Mouse (Mus musculus): ENCODE measurements around the gene Set. TPM values are rescaled to one million over a fixed set of nuclear protein-coding genes. Genes with fewer than 3 reads are reported as not detected.

Set gene
- polyA plus RNA-seq (2015; fragmentation: Nextera tagmentation; extraction: Ambion mirVana) = 138 and 147 TPM in 2 replicates

GRCm38 (mm10) chr2:30057223-30057904, at the start of gene Set:
Gene Set (plus strand): TSS chr2:30057378.
- WGBS (ENCODE audit: insufficient replicate concordance) = 36% methylated on average over 12 of the region's 12 CpGs
- H3K27me3 ChIP-seq = peaks cover 11% of the 10 kb centered on the region
- peak; percentile 24; the same call in 1 of the 2 replicates for ATAC-seq (ENCODE audit: insufficient read depth)
- H3K4me2 ChIP-seq = no peak within 1 kb of the TSS
- H3K4me1 ChIP-seq (replicated peaks) = peaks cover 24% of the 10 kb centered on the region
- no peak within 1 kb of the TSS for H3K4me3 ChIP-seq (replicated peaks)
- no peaks in the 10 kb centered on the region for H3K36me3 ChIP-seq (replicated peaks)
- no peaks in the 10 kb centered on the region for H3K9me3 ChIP-seq (replicated peaks)
- H3K27ac ChIP-seq (replicated peaks) = no peak within 1 kb of the TSS
- H3K9ac ChIP-seq = no peak within 1 kb of the TSS

- H3K4me2 ChIP-seq = no peak overlapping the region
- no peaks in the 10 kb centered on the region for H3K4me1 ChIP-seq (replicated peaks)
- H3K27ac ChIP-seq (replicated peaks) = no peak overlapping the region
- no peak overlapping the region for H3K9ac ChIP-seq
- no peak overlapping the region for H3K4me3 ChIP-seq (replicated peaks)
- peaks cover 79% of the 10 kb centered on the region for H3K36me3 ChIP-seq (replicated peaks)
- H3K27me3 ChIP-seq = no peaks in the 10 kb centered on the region
- 48% methylated on average over 1 of the region's 1 CpGs for WGBS (ENCODE audit: insufficient replicate concordance)
- no peak for ATAC-seq (ENCODE audit: insufficient read depth)
- no peaks in the 10 kb centered on the region for H3K9me3 ChIP-seq (replicated peaks)
These were observed 48.1 kb upstream of the Set start for GRCm38 (mm10) chr2:30009101-30009500.

GRCm38 (mm10) chr2:30010840-30011281, 46.3 kb upstream of the Set start:
- Histone ChIP-seq H3K9me3 (replicated peaks) (no peaks in the 10 kb centered on the region), H3K36me3 (replicated peaks) (peaks cover 79% of the 10 kb centered on the region), H3K27me3 (no peaks in the 10 kb centered on the region), H3K4me3 (replicated peaks) (no peak overlapping the region), H3K9ac (no peak overlapping the region), H3K4me1 (replicated peaks) (no peaks in the 10 kb centered on the region), H3K27ac (replicated peaks) (no peak overlapping the region), H3K4me2 (no peak overlapping the region)
- no peak for ATAC-seq (ENCODE audit: insufficient read depth)
- 80% methylated on average over 8 of the region's 8 CpGs for WGBS (ENCODE audit: insufficient replicate concordance)

GRCm38 (mm10) chr2:30014326-30014966, 42.7 kb upstream of the Set start:
- H3K27ac ChIP-seq (replicated peaks) = no peak overlapping the region
- WGBS (ENCODE audit: insufficient replicate concordance) = 72% methylated on average over 11 of the region's 11 CpGs
- H3K4me1 ChIP-seq (replicated peaks) = no peaks in the 10 kb centered on the region
- H3K27me3 ChIP-seq = no peaks in the 10 kb centered on the region
- H3K9ac ChIP-seq = no peak overlapping the region
- H3K4me3 ChIP-seq (replicated peaks) = no peak overlapping the region
- H3K36me3 ChIP-seq (replicated peaks) = peaks cover 78% of the 10 kb centered on the region
- ATAC-seq (ENCODE audit: insufficient read depth) = no peak
- H3K4me2 ChIP-seq = no peak overlapping the region
- no peaks in the 10 kb centered on the region for H3K9me3 ChIP-seq (replicated peaks)

GRCm38 (mm10) chr2:30025454-30025853, 31.7 kb upstream of the Set start:
- no peak for ATAC-seq (ENCODE audit: insufficient read depth)
- Histone ChIP-seq H3K9ac (no peak overlapping the region), H3K36me3 (replicated peaks) (peaks cover 83% of the 10 kb centered on the region), H3K4me3 (replicated peaks) (no peak overlapping the region), H3K4me2 (no peak overlapping the region), H3K27me3 (no peaks in the 10 kb centered on the region), H3K9me3 (replicated peaks) (no peaks in the 10 kb centered on the region), H3K4me1 (replicated peaks) (no peaks in the 10 kb centered on the region), H3K27ac (replicated peaks) (no peak overlapping the region)
- WGBS (ENCODE audit: insufficient replicate concordance) = 59% methylated on average over 4 of the region's 4 CpGs

GRCm38 (mm10) chr2:30026997-30027396, 30.2 kb upstream of the Set start:
- ATAC-seq (ENCODE audit: insufficient read depth) = no peak
- H3K9me3 ChIP-seq (replicated peaks) = no peaks in the 10 kb centered on the region
- H3K4me1 ChIP-seq (replicated peaks) = no peaks in the 10 kb centered on the region
- no peak overlapping the region for H3K9ac ChIP-seq
- no peak overlapping the region for H3K4me3 ChIP-seq (replicated peaks)
- WGBS (ENCODE audit: insufficient replicate concordance) = 77% methylated on average over 5 of the region's 5 CpGs
- no peak overlapping the region for H3K4me2 ChIP-seq
- H3K36me3 ChIP-seq (replicated peaks) = peaks cover 83% of the 10 kb centered on the region
- H3K27ac ChIP-seq (replicated peaks) = no peak overlapping the region
- H3K27me3 ChIP-seq = no peaks in the 10 kb centered on the region

- Histone ChIP-seq H3K4me1 (replicated peaks) (no peaks in the 10 kb centered on the region), H3K4me2 (no peak overlapping the region), H3K4me3 (replicated peaks) (no peak overlapping the region), H3K9me3 (replicated peaks) (no peaks in the 10 kb centered on the region), H3K9ac (no peak overlapping the region), H3K36me3 (replicated peaks) (peaks cover 40% of the 10 kb centered on the region), H3K27ac (replicated peaks) (no peak overlapping the region), H3K27me3 (no peaks in the 10 kb centered on the region)
- ATAC-seq (ENCODE audit: insufficient read depth) = no peak
- 59% methylated on average over 11 of the region's 11 CpGs for WGBS (ENCODE audit: insufficient replicate concordance)
These were observed 24.8 kb upstream of the Set start for GRCm38 (mm10) chr2:30032244-30032846.

GRCm38 (mm10) chr2:30032957-30033356, 24.2 kb upstream of the Set start:
- no peak overlapping the region for H3K9ac ChIP-seq
- no peak for ATAC-seq (ENCODE audit: insufficient read depth)
- no peaks in the 10 kb centered on the region for H3K4me1 ChIP-seq (replicated peaks)
- H3K4me3 ChIP-seq (replicated peaks) = no peak overlapping the region
- no peak overlapping the region for H3K27ac ChIP-seq (replicated peaks)
- H3K9me3 ChIP-seq (replicated peaks) = no peaks in the 10 kb centered on the region
- H3K4me2 ChIP-seq = no peak overlapping the region
- peaks cover 33% of the 10 kb centered on the region for H3K36me3 ChIP-seq (replicated peaks)
- no peaks in the 10 kb centered on the region for H3K27me3 ChIP-seq
- 71% methylated on average over 6 of the region's 6 CpGs for WGBS (ENCODE audit: insufficient replicate concordance)

- H3K4me1 ChIP-seq (replicated peaks) = peaks cover 6% of the 10 kb centered on the region
- no peaks in the 10 kb centered on the region for H3K36me3 ChIP-seq (replicated peaks)
- H3K27me3 ChIP-seq = no peaks in the 10 kb centered on the region
- H3K9me3 ChIP-seq (replicated peaks) = no peaks in the 10 kb centered on the region
- no peak overlapping the region for H3K4me3 ChIP-seq (replicated peaks)
- 73% methylated on average over 2 of the region's 2 CpGs for WGBS (ENCODE audit: insufficient replicate concordance)
- no peak overlapping the region for H3K9ac ChIP-seq
- H3K27ac ChIP-seq (replicated peaks) = no peak overlapping the region
- ATAC-seq (ENCODE audit: insufficient read depth) = no peak
- H3K4me2 ChIP-seq = no peak overlapping the region
These were observed 19.4 kb upstream of the Set start for GRCm38 (mm10) chr2:30037762-30038161.

GRCm38 (mm10) chr2:30038370-30038769, 18.8 kb upstream of the Set start:
- Histone ChIP-seq H3K9ac (no peak overlapping the region), H3K36me3 (replicated peaks) (no peaks in the 10 kb centered on the region), H3K27me3 (no peaks in the 10 kb centered on the region), H3K4me1 (replicated peaks) (peaks cover 7% of the 10 kb centered on the region), H3K4me3 (replicated peaks) (no peak overlapping the region), H3K27ac (replicated peaks) (no peak overlapping the region), H3K9me3 (replicated peaks) (no peaks in the 10 kb centered on the region), H3K4me2 (no peak overlapping the region)
- WGBS (ENCODE audit: insufficient replicate concordance) = 75% methylated on average over 10 of the region's 10 CpGs
- ATAC-seq (ENCODE audit: insufficient read depth) = no peak

GRCm38 (mm10) chr2:30039687-30040086, 17.5 kb upstream of the Set start:
- no peak overlapping the region for H3K4me2 ChIP-seq
- H3K4me3 ChIP-seq (replicated peaks) = no peak overlapping the region
- peaks cover 7% of the 10 kb centered on the region for H3K4me1 ChIP-seq (replicated peaks)
- no peaks in the 10 kb centered on the region for H3K9me3 ChIP-seq (replicated peaks)
- H3K27ac ChIP-seq (replicated peaks) = no peak overlapping the region
- no peak overlapping the region for H3K9ac ChIP-seq
- H3K27me3 ChIP-seq = no peaks in the 10 kb centered on the region
- no peaks in the 10 kb centered on the region for H3K36me3 ChIP-seq (replicated peaks)
- no peak for ATAC-seq (ENCODE audit: insufficient read depth)

Measured in liver, embryonic 15.5 days (tissue).